Mouse (Mus musculus): Measurements from ENCODE around the gene Hip1r. TPM values are rescaled to one million over a fixed set of nuclear protein-coding genes. Genes with fewer than 3 reads are reported as not detected.
"Not testable (repeated sequence)": the region's sequence is repeated elsewhere in the genome, so short reads cannot be mapped to it uniquely, and the experiment has no call there.

The Hip1r gene
- polyA plus RNA-seq, 1 experiment, result 53.6 TPM

GRCm38 (mm10) chr5:124051899-124052491 is 78.6 kb downstream of the Hip1r start:
- WGBS, result 3% methylated on average over 11 of the region's 11 CpGs
- Histone ChIP-seq H3K4me3 (replicated peaks; ENCODE audit: control insufficient read depth, low read depth, low read length) (peak overlapping the region; percentile 52), H3K27ac (ENCODE audit: control insufficient read depth, insufficient read depth, low read depth, low read length, poor library complexity) (peak overlapping the region; percentile 79), H3K4me1 (ENCODE audit: control insufficient read depth, insufficient read depth, low read length) (peaks cover 17% of the 10 kb centered on the region)
- TF ChIP-seq POLR2A (IDR thresholded peaks at IDR 0.05; ENCODE audit: borderline replicate concordance, control insufficient read depth, low read depth, low read length), result no peak
- TF ChIP-seq CTCF (IDR thresholded peaks at IDR 0.05; ENCODE audit: control insufficient read depth, insufficient read depth, low read length), result no peak

DNA sequence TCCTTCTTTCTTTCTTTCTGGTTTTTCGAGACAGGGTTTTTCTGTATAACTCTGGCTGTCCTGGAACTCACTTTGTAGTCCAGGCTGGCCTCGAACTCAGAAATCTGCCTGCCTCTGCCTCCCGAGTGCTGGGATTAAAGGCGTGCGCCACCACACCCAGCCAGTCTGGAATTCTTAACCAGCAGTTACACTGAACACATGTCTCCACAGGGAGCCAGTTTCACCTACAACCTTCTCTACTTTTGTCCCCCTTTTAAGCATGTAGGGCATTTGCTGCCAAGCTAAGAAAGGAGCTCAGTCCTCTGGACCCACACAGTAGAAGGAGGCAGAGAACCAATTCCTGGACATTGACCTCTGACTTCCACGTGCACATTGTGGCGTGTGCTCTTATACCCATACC is 79.2 kb downstream of the Hip1r start:
- Histone ChIP-seq H3K4me1 (ENCODE audit: control insufficient read depth, insufficient read depth, low read length) (peaks cover 15% of the 10 kb centered on the region), H3K27ac (ENCODE audit: control insufficient read depth, insufficient read depth, low read depth, low read length, poor library complexity) (peak overlapping the region; percentile 1)
- 77% methylated on average over 7 of the region's 7 CpGs for WGBS
- not testable (repeated sequence) for H3K4me3 ChIP-seq (replicated peaks; ENCODE audit: control insufficient read depth, low read depth, low read length)

Other genes with a start within 250 kb of the Hip1r start
- gene Rsrc2, start 224.2 kb upstream of the Hip1r start, polyA plus RNA-seq (2011; ENCODE audit: insufficient read depth, insufficient read length, low replicate concordance, missing spikeins), result 91.2 and 155 TPM in 2 replicates
- 34.2 and 35.7 TPM in 2 replicates for gene Kntc1, start 223.9 kb upstream of the Hip1r start, polyA plus RNA-seq (2011; ENCODE audit: insufficient read depth, insufficient read length, low replicate concordance, missing spikeins)
- 3.6 TPM in 1 of 2 replicates, not detected in the other for gene Hcar2, start 108.1 kb upstream of the Hip1r start, polyA plus RNA-seq (2011; ENCODE audit: insufficient read depth, insufficient read length, low replicate concordance, missing spikeins)
- not detected in 2 replicates for gene Hcar1, start 93.6 kb upstream of the Hip1r start, polyA plus RNA-seq (2011; ENCODE audit: insufficient read depth, insufficient read length, low replicate concordance, missing spikeins)
- gene Denr, start 66.5 kb upstream of the Hip1r start, polyA plus RNA-seq (2011; ENCODE audit: insufficient read depth, insufficient read length, low replicate concordance, missing spikeins), result 28.4 and 41.1 TPM in 2 replicates
- gene Gm43518, start 46.2 kb upstream of the Hip1r start, polyA plus RNA-seq (2011; ENCODE audit: insufficient read depth, insufficient read length, low replicate concordance, missing spikeins), result 6.9 TPM in 1 of 2 replicates, not detected in the other
- gene Ccdc62, start 42.9 kb upstream of the Hip1r start, polyA plus RNA-seq (2011; ENCODE audit: insufficient read depth, insufficient read length, low replicate concordance, missing spikeins), result 6.0 and 10.6 TPM in 2 replicates
- gene Vps37b, start 58.6 kb downstream of the Hip1r start, polyA plus RNA-seq (2011; ENCODE audit: insufficient read depth, insufficient read length, low replicate concordance, missing spikeins), result 11.3 and 26.1 TPM in 2 replicates
- 5.9 and 7.4 TPM in 2 replicates for gene Abcb9, start 122.2 kb downstream of the Hip1r start, polyA plus RNA-seq (2011; ENCODE audit: insufficient read depth, insufficient read length, low replicate concordance, missing spikeins)
- 14.8 and 35.5 TPM in 2 replicates for gene Ogfod2, start 138.7 kb downstream of the Hip1r start, polyA plus RNA-seq (2011; ENCODE audit: insufficient read depth, insufficient read length, low replicate concordance, missing spikeins)
- 72.3 and 112 TPM in 2 replicates for gene Arl6ip4, start 142.5 kb downstream of the Hip1r start, polyA plus RNA-seq (2011; ENCODE audit: insufficient read depth, insufficient read length, low replicate concordance, missing spikeins)

Data from bone marrow, adult 2 months (tissue).